Mouse (Mus musculus) lung, embryonic 14.5 days (tissue): ENCODE measurements around the gene Asb3. TPM values are rescaled to one million over a fixed set of nuclear protein-coding genes. Genes with fewer than 3 reads are reported as not detected.

Source experiments
- ATAC-seq: fragments of 200-750 bp; cut with Nextera tagmentation; 2 replicates; pipeline ENCODE4 v1.8.0; 2017; ENCODE audit warnings: mild to moderate bottlenecking, moderate TSS enrichment, moderate library complexity; ENCODE audit not compliant: insufficient read depth
- DNase-seq: peaks from one replicate; pipeline ENCODE4 v3.0.0-alpha.2; 2015
- H3K27ac ChIP-seq: fragments of 300-500 bp; sonication (generic); 2 replicates; pipeline ENCODE4 v1.5.1; 2014; ENCODE audit warnings: low read depth, mild to moderate bottlenecking, moderate library complexity
- H3K27me3 ChIP-seq: fragments of 300-500 bp; sonication (generic); 2 replicates; pipeline ENCODE4 v1.6.1; 2014; ENCODE audit warnings: low read length, control low read depth; ENCODE audit not compliant: insufficient read depth
- H3K36me3 ChIP-seq: fragments of 300-500 bp; sonication (generic); 2 replicates; pipeline ENCODE4 v1.6.1; 2014; ENCODE audit warnings: control low read depth; ENCODE audit not compliant: insufficient read depth
- H3K4me1 ChIP-seq: fragments of 300-500 bp; sonication (generic); 2 replicates; pipeline ENCODE4 v1.6.1; 2014; ENCODE audit warnings: antibody characterized with exemption, control low read depth; ENCODE audit not compliant: insufficient read depth
- H3K4me2 ChIP-seq: fragments of 300-500 bp; sonication (generic); 2 replicates; pipeline ENCODE4 v1.6.1; 2014; ENCODE audit warnings: mild to moderate bottlenecking
- H3K4me3 ChIP-seq: fragments of 300-500 bp; sonication (generic); 2 replicates; pipeline ENCODE4 v1.5.1; 2014; ENCODE audit warnings: low read depth, low read length
- H3K9ac ChIP-seq: fragments of 300-500 bp; sonication (generic); 2 replicates; pipeline ENCODE4 v1.6.1; 2014
- H3K9me3 ChIP-seq: fragments of 300-500 bp; sonication (generic); 2 replicates; pipeline ENCODE4 v1.6.1; 2016; ENCODE audit warnings: low read depth, low read length, control low read depth
- CTCF ChIP-seq: IDR thresholded peaks from 2 replicates; pipeline ENCODE4 v1.5.1; 2016; ENCODE audit warnings: antibody characterized with exemption, low read depth
- WGBS: fragments of 180-500 bp; shearing (Covaris S2); extraction: QIAGEN DNeasy Blood & Tissue Kit; methylation state at CpG from one replicate; pipeline ENCODE4 v1.1.7; 2014; 5-methylcytosine and 5-hydroxymethylcytosine counted together
- polyA plus RNA-seq: library from polyadenylated mRNA; unstranded; fragments of >200 nt; fragmentation: Nextera tagmentation; extraction: Ambion mirVana; gene quantifications from 2 replicates; pipeline ENCODE4 v1.2.1, GENCODE M21; 2014

Asb3 gene
- polyA plus RNA-seq, 1 experiment from 2014 or later: 27.5 TPM

DNA sequence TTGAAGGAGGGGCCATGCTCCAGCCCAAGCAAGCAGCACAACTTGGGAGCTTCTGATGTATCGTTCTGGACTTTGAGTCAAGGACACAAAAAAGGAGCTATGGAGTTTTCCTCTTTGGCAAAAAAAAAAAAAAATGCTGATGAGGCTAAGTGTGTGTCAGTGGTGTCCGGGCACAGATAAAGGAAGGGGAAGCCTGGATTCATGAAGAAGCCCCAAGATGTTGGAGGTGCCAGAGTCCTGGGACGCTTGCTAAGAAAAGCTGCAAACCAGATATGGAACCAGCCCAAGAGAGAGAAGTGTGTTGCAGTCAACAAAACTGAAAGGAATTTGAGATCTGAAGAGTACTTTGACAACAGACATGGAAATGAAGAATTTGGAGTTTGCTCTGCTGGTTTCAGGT, 27.1 kb downstream of the Asb3 start:
- ATAC-seq (no peak), DNase-seq (no peak)
- 88% methylated on average over 3 of the region's 3 CpGs for WGBS
- no peaks in the 10 kb centered on the region for H3K4me1 ChIP-seq
- H3K9ac ChIP-seq: no peak overlapping the region
- no peak overlapping the region for H3K4me3 ChIP-seq
- H3K27ac ChIP-seq: no peak overlapping the region
- no peaks in the 10 kb centered on the region for H3K36me3 ChIP-seq
- H3K27me3 ChIP-seq: no peaks in the 10 kb centered on the region
- no peak for TF ChIP-seq CTCF
- H3K9me3 ChIP-seq: no peaks in the 10 kb centered on the region
- H3K4me2 ChIP-seq: no peak overlapping the region

DNA sequence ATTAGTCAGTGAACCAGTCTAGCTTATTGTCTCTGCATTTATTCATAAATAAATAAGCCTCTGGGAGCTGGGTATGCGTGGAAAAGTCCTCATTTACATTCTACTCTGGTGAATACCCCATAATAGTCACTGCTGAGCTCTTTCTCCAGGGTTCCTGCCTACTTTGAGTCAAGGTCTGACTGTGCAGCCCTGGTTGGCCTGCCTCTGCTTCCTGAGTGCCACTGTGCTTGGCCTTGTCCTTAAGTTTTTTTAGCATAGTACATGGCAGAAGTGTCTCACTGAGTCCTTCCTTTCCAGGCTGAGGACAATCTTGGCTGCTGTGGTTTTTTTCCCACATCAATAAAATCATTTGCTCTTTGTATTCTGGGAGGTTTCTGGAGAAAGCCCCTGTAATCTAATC, 35.4 kb downstream of the Asb3 start:
- no peak for TF ChIP-seq CTCF

DNA sequence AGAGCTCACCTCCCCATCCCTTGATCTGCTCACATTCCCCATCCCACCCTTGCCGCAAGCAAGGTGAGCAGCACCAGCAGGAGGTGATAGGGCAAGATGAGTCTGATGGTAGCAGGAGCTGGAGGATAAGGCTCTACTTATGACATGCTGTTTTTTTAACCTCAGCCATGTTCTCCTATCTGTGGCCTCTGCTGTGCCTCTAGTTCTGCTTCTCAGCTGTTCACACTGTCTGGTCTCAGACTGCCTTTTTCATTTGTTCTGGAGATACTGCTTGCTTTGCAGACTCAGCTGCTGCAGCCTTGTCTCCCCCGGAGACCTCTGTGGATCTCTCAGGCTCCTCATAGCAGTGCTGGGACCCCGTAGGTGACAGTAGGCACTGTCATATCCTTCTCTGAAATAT, 38.1 kb downstream of the Asb3 start:
- no peak overlapping the region for H3K27ac ChIP-seq
- no peak overlapping the region for H3K9ac ChIP-seq
- H3K4me2 ChIP-seq: no peak overlapping the region
- H3K36me3 ChIP-seq: peaks cover 27% of the 10 kb centered on the region; the same call in 1 of the 2 replicates
- no peak for TF ChIP-seq CTCF
- DNase-seq: no peak
- ATAC-seq: no peak
- 95% methylated on average over 3 of the region's 3 CpGs for WGBS
- H3K4me1 ChIP-seq: no peaks in the 10 kb centered on the region
- H3K9me3 ChIP-seq: no peaks in the 10 kb centered on the region
- no peak overlapping the region for H3K4me3 ChIP-seq
- no peaks in the 10 kb centered on the region for H3K27me3 ChIP-seq

More for the DNA sequence above, 35.4 kb downstream of the Asb3 start:
- DNase-seq (no peak), ATAC-seq (no peak)
- Histone ChIP-seq H3K36me3 (peaks cover 12% of the 10 kb centered on the region; the same call in 1 of the 2 replicates), H3K9ac (no peak overlapping the region), H3K4me1 (no peaks in the 10 kb centered on the region), H3K9me3 (no peaks in the 10 kb centered on the region), H3K27ac (no peak overlapping the region), H3K27me3 (no peaks in the 10 kb centered on the region), H3K4me2 (no peak overlapping the region), H3K4me3 (no peak overlapping the region)
- 84% methylated on average over 1 of the region's 1 CpGs for WGBS

DNA sequence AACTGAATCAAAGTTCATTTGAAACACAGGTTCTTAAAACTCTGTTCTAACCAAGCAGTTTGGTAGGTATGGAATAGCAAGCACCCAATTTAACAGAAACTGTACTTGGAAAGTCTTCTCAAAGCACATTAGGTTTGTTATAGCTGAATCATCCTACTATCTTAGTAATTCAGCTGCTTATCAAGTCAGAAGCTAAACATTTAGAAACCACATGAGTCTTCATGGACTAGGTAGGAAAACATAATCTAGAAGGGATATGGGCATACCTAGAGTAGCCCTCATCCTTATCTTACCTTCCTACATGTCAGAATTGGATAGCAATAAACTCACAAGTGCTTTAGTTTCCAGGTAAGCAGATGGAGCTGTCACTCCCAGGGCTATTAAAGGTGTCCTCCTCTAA, 42.9 kb downstream of the Asb3 start:
- Histone ChIP-seq H3K27me3 (no peaks in the 10 kb centered on the region), H3K27ac (no peak overlapping the region), H3K36me3 (peaks cover 42% of the 10 kb centered on the region; the same call in 1 of the 2 replicates), H3K4me3 (no peak overlapping the region), H3K4me1 (no peaks in the 10 kb centered on the region), H3K9me3 (no peaks in the 10 kb centered on the region), H3K9ac (no peak overlapping the region), H3K4me2 (no peak overlapping the region)
- no peak for DNase-seq
- ATAC-seq: no peak
- no peak for TF ChIP-seq CTCF

DNA sequence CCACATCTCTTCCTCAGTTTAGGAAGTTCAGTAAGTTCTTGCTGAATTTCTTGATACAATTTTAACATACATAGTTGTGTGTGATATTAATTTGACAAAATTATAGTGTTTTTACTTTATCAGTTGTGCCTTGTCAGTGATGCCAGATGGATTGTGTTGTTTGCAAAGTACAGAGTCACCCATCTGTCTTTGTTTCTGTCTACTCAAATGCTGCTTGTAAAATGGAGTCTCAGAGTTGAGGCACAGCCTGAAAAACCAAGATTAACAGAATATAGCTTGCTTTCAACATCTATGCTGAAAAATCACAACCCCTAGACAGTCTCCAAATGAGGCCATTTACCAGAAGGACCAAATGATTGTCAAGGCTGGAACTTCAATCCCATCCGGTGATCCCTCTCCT, 43.3 kb downstream of the Asb3 start:
- TF ChIP-seq CTCF: no peak
- DNase-seq: no peak
- WGBS: 88% methylated on average over 1 of the region's 1 CpGs
- Histone ChIP-seq H3K4me2 (no peak overlapping the region), H3K4me1 (no peaks in the 10 kb centered on the region), H3K9ac (no peak overlapping the region), H3K27me3 (no peaks in the 10 kb centered on the region), H3K4me3 (no peak overlapping the region), H3K27ac (no peak overlapping the region), H3K36me3 (peaks cover 39% of the 10 kb centered on the region; the same call in 1 of the 2 replicates), H3K9me3 (no peaks in the 10 kb centered on the region)
- ATAC-seq: no peak

DNA sequence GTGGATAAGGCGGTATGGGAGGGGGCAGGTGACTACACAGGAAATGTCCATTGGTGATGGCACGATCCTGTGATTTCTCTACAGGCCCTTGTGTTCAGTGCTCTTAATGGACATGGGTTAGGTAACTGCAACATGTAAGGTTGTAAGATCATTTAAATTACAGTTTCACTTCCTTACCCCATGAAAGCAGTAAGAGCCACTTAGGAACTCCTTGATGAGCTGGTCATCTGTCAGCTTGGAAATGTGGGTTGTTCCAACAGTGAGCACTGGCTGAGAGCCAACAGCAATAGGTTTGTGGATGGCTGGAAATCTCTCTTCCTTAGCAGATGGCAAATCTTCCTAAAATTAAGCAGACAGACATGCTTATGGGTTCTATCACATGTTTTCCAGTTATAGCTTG, 58.3 kb downstream of the Asb3 start:
- H3K27ac ChIP-seq: no peak overlapping the region
- DNase-seq (no peak), ATAC-seq (no peak)
- no peaks in the 10 kb centered on the region for H3K27me3 ChIP-seq
- H3K9me3 ChIP-seq: no peaks in the 10 kb centered on the region
- H3K36me3 ChIP-seq: peaks cover 72% of the 10 kb centered on the region
- no peak overlapping the region for H3K9ac ChIP-seq
- H3K4me3 ChIP-seq: no peak overlapping the region
- 86% methylated on average over 2 of the region's 2 CpGs for WGBS
- no peaks in the 10 kb centered on the region for H3K4me1 ChIP-seq
- H3K4me2 ChIP-seq: no peak overlapping the region
- TF ChIP-seq CTCF: no peak

DNA sequence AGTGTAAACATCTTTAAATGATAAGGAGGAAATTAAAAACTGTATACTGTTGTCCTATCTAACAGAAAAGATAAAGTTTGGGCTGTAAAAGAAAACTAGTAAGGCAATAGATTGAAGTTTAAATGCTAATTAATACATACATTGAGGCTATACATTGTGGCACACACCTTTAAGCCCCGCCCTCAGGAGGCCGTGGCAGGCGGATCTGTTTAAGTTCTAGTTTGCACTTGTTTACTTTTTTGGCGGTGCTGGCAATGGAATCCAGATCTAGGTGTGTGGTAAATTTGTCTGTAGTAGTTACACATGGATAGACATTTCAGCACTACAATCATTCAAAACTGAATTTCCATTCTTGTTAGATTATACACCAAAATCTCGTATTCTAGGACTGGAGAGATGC, 67.6 kb downstream of the Asb3 start:
- Histone ChIP-seq H3K27me3 (no peaks in the 10 kb centered on the region), H3K4me1 (no peaks in the 10 kb centered on the region; the same call in 1 of the 2 replicates), H3K4me2 (peak overlapping the region; percentile 58), H3K27ac (no peak overlapping the region), H3K9me3 (no peaks in the 10 kb centered on the region; the same call in 1 of the 2 replicates), H3K36me3 (peaks cover 36% of the 10 kb centered on the region), H3K9ac (0 out of 2 replicates have a peak overlapping the region, but pooled peaks have one; percentile 84), H3K4me3 (peak overlapping the region; percentile 76)
- ATAC-seq (no peak), DNase-seq (peak; percentile 5)
- 39% methylated on average over 5 of the region's 5 CpGs for WGBS
- TF ChIP-seq CTCF: no peak
